Mouse (Mus musculus) adrenal gland, adult 18-20 months (tissue): ENCODE measurements at regions not wholly inside any gene's neighbourhood (a gene's known extent, or its start where the extent isn't known, plus 50 kb on each side); places are given as distances from the start of the nearest gene placed in this dataset.
A peak's percentile ranks its signal among the peaks of the same experiment; 100 is the strongest.

Source experiments
- DNase-seq, 2 experiments: peaks; one replicate each; pipeline ENCODE4 v3.0.0; 2021 to 2022; ENCODE audit warnings: low spot score in 2 of 2

- DNase-seq, result no peak
Observed at GRCm38 (mm10) chr8:60372681-60373398, 130.2 kb downstream of the Gm10283 start.

GRCm38 (mm10) chr8:60348291-60348690 is 154.7 kb downstream of the Gm10283 start:
- no peak for DNase-seq

GRCm38 (mm10) chr8:60345830-60346420 is 157.1 kb downstream of the Gm10283 start:
- no peak for DNase-seq

- DNase-seq, result no peak
Observed at GRCm38 (mm10) chr8:60315478-60315877, 187.5 kb downstream of the Gm10283 start.

- no peak for DNase-seq
Observed at GRCm38 (mm10) chr8:60313977-60314854, 188.8 kb downstream of the Gm10283 start.

GRCm38 (mm10) chr8:60310136-60310535 is 192.9 kb downstream of the Gm10283 start:
- DNase-seq, result no peak

- DNase-seq, result no peak
Observed at GRCm38 (mm10) chr8:60301282-60301681, 201.7 kb downstream of the Gm10283 start.

- no peak for DNase-seq
Observed at GRCm38 (mm10) chr8:60277211-60277801, 225.7 kb downstream of the Gm10283 start.

GRCm38 (mm10) chr8:60250341-60250740 is 252.7 kb downstream of the Gm10283 start:
- no peak for DNase-seq

GRCm38 (mm10) chr8:60249704-60250103 is 253.3 kb downstream of the Gm10283 start:
- peak in 1 of 2 experiments; percentile 3 for DNase-seq

- peak in 1 of 2 experiments; percentile 8 for DNase-seq
Observed at GRCm38 (mm10) chr8:60247601-60248000, 255.4 kb downstream of the Gm10283 start.

GRCm38 (mm10) chr8:60241366-60241765 is 261.6 kb downstream of the Gm10283 start:
- DNase-seq, result no peak

- no peak for DNase-seq
Observed at GRCm38 (mm10) chr8:60220946-60221345, 282.1 kb downstream of the Gm10283 start.

GRCm38 (mm10) chr8:60195641-60196040 is 307.4 kb downstream of the Gm10283 start:
- no peak for DNase-seq

GRCm38 (mm10) chr8:60167716-60168272 is 335.2 kb downstream of the Gm10283 start:
- no peak for DNase-seq
